Mouse (Mus musculus) adrenal gland, adult (tissue): ENCODE data around the gene Hsd17b12.
A peak's percentile ranks its signal among the peaks of the same experiment; 100 is the strongest.

Source experiments
- DNase-seq, 2 experiments: peaks; one replicate each; pipeline ENCODE4 v3.0.0; 2022 to 2023; ENCODE audit warnings: low spot score in 1 of 2; ENCODE audit not compliant: inconsistent age in 2 of 2

Hsd17b12 gene

DNA sequence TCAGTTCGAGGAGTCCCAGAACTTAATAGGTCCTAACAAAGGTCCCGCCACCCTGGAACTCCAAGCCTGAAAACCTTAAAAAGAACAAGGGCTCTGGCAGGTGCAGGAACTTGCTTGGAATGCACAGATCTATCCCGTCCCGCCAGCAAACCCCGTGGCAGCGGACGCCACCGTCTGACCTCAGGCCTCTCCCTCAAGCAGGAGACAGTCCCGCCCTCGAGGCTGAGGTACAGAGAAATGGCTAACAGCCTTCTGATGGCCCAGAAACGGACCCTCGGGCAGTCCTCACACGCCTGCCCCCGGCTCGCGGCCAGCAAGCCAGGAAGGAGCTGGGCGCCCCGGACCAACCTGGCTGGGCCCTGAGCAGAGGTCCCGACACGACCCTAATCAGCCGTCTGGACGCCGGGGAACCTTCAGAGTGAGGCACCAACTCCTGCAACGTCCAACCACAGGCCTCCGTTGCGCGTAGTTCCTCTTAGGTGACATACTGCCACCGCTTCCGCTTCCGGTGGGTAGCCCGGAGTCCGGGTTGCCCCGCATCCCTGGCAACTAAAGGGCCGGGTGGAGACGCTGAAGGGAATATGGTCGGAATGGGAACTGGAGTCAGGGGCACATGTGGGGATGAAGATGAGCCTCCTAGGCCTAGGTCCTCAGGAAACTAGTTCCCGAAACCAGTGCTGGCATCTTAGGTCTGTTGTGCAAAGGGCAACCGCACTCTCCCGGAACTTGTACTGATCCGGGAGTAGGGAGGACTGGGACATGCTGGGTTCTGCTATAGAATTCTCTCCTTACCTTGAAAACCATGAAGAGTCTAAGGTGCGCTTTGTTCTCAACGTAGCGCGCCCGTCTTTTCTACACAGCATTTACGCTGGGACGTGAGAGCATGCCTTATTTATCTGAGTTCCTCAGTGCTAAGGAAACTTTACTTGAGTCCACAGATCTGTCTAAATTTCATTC is 147.2 kb downstream of the Hsd17b12 start, which contains the start of gene Alkbh3:
Gene Alkbh3, minus strand, starts transcription at position 473 of the 957 bp plus-strand sequence.
- peak; percentile 92 to 98 for DNase-seq

DNA sequence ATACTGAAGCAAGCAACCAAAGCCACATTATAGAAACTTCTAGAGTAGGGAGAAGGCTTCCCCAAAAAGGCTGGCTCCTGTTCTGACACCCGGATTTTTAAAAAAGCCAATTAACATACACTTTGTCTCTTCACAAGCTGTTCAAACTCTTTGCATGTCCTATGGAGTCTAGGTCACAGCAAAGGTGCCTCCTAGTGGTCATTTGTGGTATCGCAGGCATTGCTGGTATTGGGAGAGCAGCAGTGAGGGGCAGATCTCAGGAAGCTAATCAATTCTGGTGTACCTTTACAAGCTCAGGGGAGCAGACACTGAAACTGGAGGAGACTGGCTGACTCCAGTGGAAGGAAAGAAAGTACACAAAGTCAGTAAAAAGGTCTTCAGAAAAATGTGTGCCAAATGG is 155.4 kb downstream of the Hsd17b12 start:
- peak; percentile 84 to 96 for DNase-seq

DNA sequence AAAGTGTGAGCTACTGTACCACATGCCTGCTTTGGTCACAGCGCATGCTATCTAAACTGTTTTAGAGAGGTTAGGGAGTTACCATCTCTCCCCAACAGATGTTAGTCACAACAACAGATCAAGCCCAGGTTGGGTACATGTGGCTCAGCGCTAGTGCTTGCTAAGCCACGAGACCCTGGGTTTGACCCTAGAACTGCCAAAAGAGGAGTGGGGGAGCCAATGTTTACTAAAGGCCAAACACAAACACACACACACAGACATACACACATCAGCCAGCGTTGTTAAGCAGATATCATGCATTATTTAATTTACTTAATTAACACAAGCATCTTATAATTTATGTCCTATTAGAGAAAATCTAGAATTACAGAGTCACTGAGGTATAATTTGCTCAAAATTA is 155.8 kb downstream of the Hsd17b12 start:
- no peak for DNase-seq

GRCm38 (mm10) chr2:94001411-94001810 is 156.4 kb downstream of the Hsd17b12 start:
- peak in 1 of 2 experiments; percentile 58 for DNase-seq

DNA sequence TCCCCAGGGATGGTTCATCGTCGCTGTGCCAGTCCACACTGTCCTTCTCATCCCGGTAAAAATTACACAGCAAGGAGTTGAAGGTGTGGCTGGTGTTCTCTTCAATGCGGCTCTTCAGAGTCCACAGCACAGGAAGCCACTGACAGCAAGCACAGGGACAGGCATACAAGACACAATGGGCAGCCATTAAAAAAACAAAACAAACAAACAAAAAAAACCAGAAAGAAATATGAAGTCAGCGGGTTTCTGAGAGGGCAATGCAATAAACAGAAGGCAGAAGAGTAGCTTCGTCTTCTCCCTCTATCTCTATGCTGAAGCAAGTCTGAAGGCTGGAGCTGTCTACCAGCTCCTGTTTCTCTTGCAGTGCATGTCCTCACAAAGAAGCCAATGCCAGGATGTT is 161.5 kb downstream of the Hsd17b12 start, which contains the start of gene Gm27027:
Gene Gm27027, minus strand, starts transcription at position 101 of the 400 bp plus-strand sequence.
- no peak for DNase-seq

GRCm38 (mm10) chr2:93992810-93993209 is 165.0 kb downstream of the Hsd17b12 start:
- no peak for DNase-seq

GRCm38 (mm10) chr2:93992259-93992658 is 165.5 kb downstream of the Hsd17b12 start:
- peak; percentile 42 to 75 for DNase-seq

DNA sequence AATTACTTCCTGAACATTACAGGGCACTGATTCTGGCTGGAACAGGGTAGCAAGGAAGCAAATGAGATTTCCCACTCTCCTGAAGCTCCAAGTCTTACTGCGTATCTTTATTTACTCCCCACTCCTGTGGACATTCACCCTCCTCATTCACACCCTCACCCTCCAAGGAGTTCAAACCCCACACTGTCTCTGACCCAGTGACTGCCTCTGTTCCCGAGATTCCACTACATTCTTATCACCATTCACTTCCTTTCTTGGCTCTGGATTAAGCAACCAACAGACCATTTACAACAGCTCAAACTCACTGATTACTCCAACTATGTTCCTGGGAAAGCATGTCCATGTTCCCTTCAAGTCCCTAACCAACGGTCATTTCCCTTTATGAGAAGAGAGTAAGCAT is 166.4 kb downstream of the Hsd17b12 start:
- DNase-seq: no peak

- DNase-seq: no peak
Measured at GRCm38 (mm10) chr2:93988440-93988839, 169.3 kb downstream of the Hsd17b12 start.
